Mouse (Mus musculus) liver, postnatal 0 days (tissue): ENCODE data around the gene 4931422A03Rik. TPM values are rescaled to one million over a fixed set of nuclear protein-coding genes. Genes with fewer than 3 reads are reported as not detected.
A peak's percentile ranks its signal among the peaks of the same experiment; 100 is the strongest.
"Not testable (repeated sequence)": the region's sequence is repeated elsewhere in the genome, so short reads cannot be mapped to it uniquely, and the experiment has no call there.

Source experiments
- ATAC-seq: fragments of 200-750 bp; cut with Nextera tagmentation; 2 replicates; pipeline ENCODE4 v1.8.0; 2017; ENCODE audit warnings: mild to moderate bottlenecking, moderate library complexity
- DNase-seq: peaks from one replicate; pipeline ENCODE4 v3.0.0-alpha.2; 2016
- H3K27ac ChIP-seq: fragments of 300-500 bp; sonication (generic); 2 replicates; pipeline ENCODE4 v1.5.1; 2014; ENCODE audit warnings: antibody characterized with exemption, moderate library complexity, mild to moderate bottlenecking, low read depth
- H3K27me3 ChIP-seq: fragments of 300-500 bp; sonication (generic); 2 replicates; pipeline ENCODE4 v1.6.1; 2014; ENCODE audit warnings: low read length, control low read depth, mixed read lengths; ENCODE audit not compliant: insufficient read depth
- H3K36me3 ChIP-seq: fragments of 300-500 bp; sonication (generic); replicated peaks from 2 replicates; pipeline ENCODE4 v1.6.1; 2014; ENCODE audit warnings: mild to moderate bottlenecking, control low read depth, low read length, moderate library complexity, mixed read lengths; ENCODE audit not compliant: insufficient read depth
- H3K4me1 ChIP-seq: fragments of 300-500 bp; sonication (generic); 2 replicates; pipeline ENCODE4 v1.6.1; 2014; ENCODE audit warnings: antibody characterized with exemption, mild to moderate bottlenecking, control low read depth; ENCODE audit not compliant: insufficient read depth
- H3K4me2 ChIP-seq: fragments of 300-500 bp; sonication (generic); 2 replicates; pipeline ENCODE4 v1.6.1; 2014; ENCODE audit warnings: low read depth, mild to moderate bottlenecking, low read length, moderate library complexity, mixed read lengths
- H3K4me3 ChIP-seq: fragments of 300-500 bp; sonication (generic); 2 replicates; pipeline ENCODE4 v1.5.1; 2014; ENCODE audit warnings: low read depth, low read length
- H3K9ac ChIP-seq: fragments of 300-500 bp; sonication (generic); replicated peaks from 2 replicates; pipeline ENCODE4 v1.6.1; 2014; ENCODE audit warnings: mild to moderate bottlenecking, moderate library complexity
- H3K9me3 ChIP-seq: fragments of 300-500 bp; sonication (generic); 2 replicates; pipeline ENCODE4 v1.6.1; 2016; ENCODE audit warnings: mild to moderate bottlenecking, control low read depth, low read length, mixed read lengths
- CTCF ChIP-seq: sonication (generic); IDR thresholded peaks from 2 replicates; pipeline ENCODE4 v1.5.1; 2016; ENCODE audit warnings: antibody characterized with exemption, low read depth
- EP300 ChIP-seq: IDR thresholded peaks from 2 replicates; pipeline ENCODE4 v1.6.1; 2016; ENCODE audit warnings: antibody characterized with exemption, low read depth, mild to moderate bottlenecking
- WGBS: fragments of 180-500 bp; shearing (Covaris S2); extraction: QIAGEN DNeasy Blood & Tissue Kit; methylation state at CpG from one replicate; pipeline ENCODE4 v1.1.7; 2014; ENCODE audit not compliant: insufficient replicate concordance; 5-methylcytosine and 5-hydroxymethylcytosine counted together
- polyA plus RNA-seq: library from polyadenylated mRNA; unstranded; fragments of >200 nt; fragmentation: Nextera tagmentation; extraction: Ambion mirVana; gene quantifications from 2 replicates; pipeline ENCODE4 v1.2.1, GENCODE M21; 2015

4931422A03Rik gene
- polyA plus RNA-seq, result 1.0 and 1.5 TPM in 2 replicates

GRCm38 (mm10) chr2:104028139-104028723, at the start of gene 4931422A03Rik:
Gene 4931422A03Rik (minus strand): TSS chr2:104028361.
- WGBS, result under 1% methylated on average over 32 of the region's 32 CpGs
- peak; percentile 44 for ATAC-seq
- H3K9ac ChIP-seq, result peak within 1 kb of the TSS; percentile 98
- H3K9me3 ChIP-seq, result no peaks in the 10 kb centered on the region
- no peaks in the 10 kb centered on the region for H3K27me3 ChIP-seq
- peak within 1 kb of the TSS; percentile 97 for H3K4me3 ChIP-seq
- TF ChIP-seq CTCF, result no peak
- TF ChIP-seq EP300, result no peak
- peaks cover 19% of the 10 kb centered on the region for H3K4me1 ChIP-seq
- H3K27ac ChIP-seq, result peak within 1 kb of the TSS; percentile 91
- H3K4me2 ChIP-seq, result peak within 1 kb of the TSS; percentile 84
- peaks cover 17% of the 10 kb centered on the region; the same call in 1 of the 2 replicates for H3K36me3 ChIP-seq
- DNase-seq, result peak; percentile 62

- TF ChIP-seq CTCF, result no peak
- TF ChIP-seq EP300, result no peak
- 8% methylated on average over 13 of the region's 13 CpGs for WGBS
- Histone ChIP-seq H3K36me3 (no peaks in the 10 kb centered on the region), H3K9ac (peak within 1 kb of the TSS; percentile 51), H3K4me2 (peak within 1 kb of the TSS; percentile 80), H3K4me3 (peak within 1 kb of the TSS; percentile 56), H3K4me1 (peaks cover 16% of the 10 kb centered on the region), H3K27ac (peak within 1 kb of the TSS; percentile 57), H3K9me3 (no peaks in the 10 kb centered on the region), H3K27me3 (no peaks in the 10 kb centered on the region)
- peak; percentile 91 for DNase-seq
- ATAC-seq, result peak; percentile 97
Observed at GRCm38 (mm10) chr2:104069704-104070185, 41.6 kb upstream of the 4931422A03Rik start, which contains the start of gene Cd59b. Gene Cd59b (plus strand): TSS chr2:104069849.

GRCm38 (mm10) chr2:104068450-104068849, 40.3 kb upstream of the 4931422A03Rik start, which contains the start of gene Gm10799:
Gene Gm10799 (minus strand): TSS chr2:104068550.
- H3K9ac ChIP-seq, H3K27me3 ChIP-seq, H3K9me3 ChIP-seq, H3K4me3 ChIP-seq, H3K36me3 ChIP-seq, DNase-seq, H3K27ac ChIP-seq, ATAC-seq: not testable (repeated sequence)
- Histone ChIP-seq H3K4me1 (peaks cover 21% of the 10 kb centered on the region), H3K4me2 (peak within 1 kb of the TSS; percentile 80; the same call in 1 of the 2 replicates)
- 42% methylated on average over 7 of the region's 7 CpGs for WGBS

GRCm38 (mm10) chr2:104065526-104065925, 37.4 kb upstream of the 4931422A03Rik start, which contains the start of gene Gm10912:
Gene Gm10912 (plus strand): TSS chr2:104065826.
- H3K4me2 ChIP-seq, ATAC-seq, DNase-seq, H3K9ac ChIP-seq, H3K9me3 ChIP-seq, H3K27me3 ChIP-seq, H3K27ac ChIP-seq, H3K4me3 ChIP-seq: not testable (repeated sequence)
- peaks cover 21% of the 10 kb centered on the region for H3K4me1 ChIP-seq
- 89% methylated on average over 5 of the region's 6 CpGs for WGBS
- peaks cover 15% of the 10 kb centered on the region for H3K36me3 ChIP-seq

- ATAC-seq (no peak), DNase-seq (no peak)
- TF ChIP-seq EP300 (no peak), CTCF (no peak)
- Histone ChIP-seq H3K9me3 (no peaks in the 10 kb centered on the region), H3K36me3 (peaks cover 25% of the 10 kb centered on the region), H3K4me1 (peaks cover 10% of the 10 kb centered on the region), H3K4me3 (no peak overlapping the region), H3K9ac (no peak overlapping the region), H3K27me3 (no peaks in the 10 kb centered on the region), H3K27ac (no peak overlapping the region), H3K4me2 (no peak overlapping the region)
- WGBS, result 65% methylated on average over 2 of the region's 2 CpGs
Observed at GRCm38 (mm10) chr2:104064152-104064551, 36.0 kb upstream of the 4931422A03Rik start.

- Histone ChIP-seq H3K36me3 (peaks cover 36% of the 10 kb centered on the region), H3K4me3 (no peak overlapping the region), H3K9me3 (no peaks in the 10 kb centered on the region), H3K4me1 (peaks cover 8% of the 10 kb centered on the region; the same call in 1 of the 2 replicates), H3K9ac (no peak overlapping the region), H3K27ac (no peak overlapping the region), H3K4me2 (no peak overlapping the region), H3K27me3 (no peaks in the 10 kb centered on the region)
- DNase-seq, result no peak
- TF ChIP-seq EP300 (no peak), CTCF (no peak)
- ATAC-seq, result no peak
Observed at GRCm38 (mm10) chr2:104062665-104063064, 34.5 kb upstream of the 4931422A03Rik start.
